Mouse (Mus musculus) adrenal gland, postnatal 10 days (tissue): ENCODE data around the gene Galnt6. TPM values are rescaled to one million over a fixed set of nuclear protein-coding genes. Genes with fewer than 3 reads are reported as not detected.

Source experiments
- DNase-seq: peaks from one replicate; pipeline ENCODE4 v3.0.0; 2021; ENCODE audit warnings: mixed read lengths
- total RNA-seq, 2 experiments: library from RNA; stranded (reverse); gene quantifications; 2 replicates each; pipeline ENCODE4 v1.2.3; 2021

Gene Galnt6
- total RNA-seq, 2 experiments from 2014 or later, result 9.6 to 9.9 TPM

GRCm38 (mm10) chr15:100754041-100754440 lies 24.9 kb upstream of the Galnt6 start:
- DNase-seq, result no peak

DNA sequence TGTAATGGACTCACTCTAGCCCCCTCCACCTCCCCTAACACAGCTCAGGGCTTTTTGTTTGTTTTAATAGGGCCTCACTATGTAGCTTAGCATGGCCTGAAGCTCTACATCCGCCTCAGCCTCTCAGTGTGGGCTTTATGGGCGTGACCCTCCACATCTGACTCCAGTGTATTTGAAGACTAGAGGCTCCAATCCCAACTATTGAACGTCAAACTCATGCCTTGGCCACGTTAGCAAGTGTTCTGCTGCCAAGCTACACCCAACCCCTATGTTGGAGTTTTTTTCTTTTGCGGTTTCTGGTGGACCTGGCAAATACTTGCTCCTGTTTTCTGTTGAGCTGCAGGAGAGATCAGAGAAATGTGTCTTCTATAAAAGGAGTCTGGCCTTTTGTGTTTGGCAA lies 23.9 kb upstream of the Galnt6 start:
- DNase-seq, result no peak

- no peak for DNase-seq
Measured at GRCm38 (mm10) chr15:100752439-100752838, 23.3 kb upstream of the Galnt6 start.

DNA sequence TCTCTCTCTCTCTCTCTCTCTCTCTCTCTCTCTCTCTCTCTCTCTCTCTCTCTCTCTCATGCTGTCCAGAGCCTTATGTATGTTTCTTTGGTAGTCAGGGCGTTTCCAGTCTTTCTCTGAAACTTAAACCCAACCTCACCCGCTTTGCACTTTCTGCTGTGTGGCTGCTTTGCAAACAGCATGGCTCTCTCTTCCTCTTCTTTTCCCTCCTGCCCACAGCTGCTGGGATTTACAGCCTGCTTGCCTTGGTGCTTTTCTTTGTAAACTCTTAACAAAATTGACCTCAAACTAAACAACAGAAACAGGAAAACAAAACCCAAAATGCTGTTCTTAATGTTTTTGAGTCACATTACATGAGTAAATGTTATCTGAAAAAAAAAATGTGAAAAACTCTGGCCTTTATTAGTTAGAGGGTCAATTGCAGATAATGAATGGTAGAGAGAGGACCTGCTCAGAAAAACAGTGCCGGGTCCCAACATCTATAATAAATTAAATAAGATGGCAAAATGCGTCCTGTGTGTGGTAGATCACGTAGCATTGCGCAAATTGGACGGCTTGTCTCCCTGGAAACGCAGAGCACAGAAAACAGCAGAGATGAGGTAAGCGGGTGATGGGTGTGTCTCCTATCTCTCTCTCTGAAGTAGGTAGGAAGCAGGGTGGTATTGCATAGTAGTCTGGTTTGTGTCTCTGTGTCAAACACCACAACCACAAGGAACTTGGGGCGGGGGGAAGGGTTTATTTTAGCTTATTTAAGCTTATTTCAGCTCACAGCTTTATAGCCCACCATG lies 20.8 kb upstream of the Galnt6 start:
- DNase-seq, result no peak

DNA sequence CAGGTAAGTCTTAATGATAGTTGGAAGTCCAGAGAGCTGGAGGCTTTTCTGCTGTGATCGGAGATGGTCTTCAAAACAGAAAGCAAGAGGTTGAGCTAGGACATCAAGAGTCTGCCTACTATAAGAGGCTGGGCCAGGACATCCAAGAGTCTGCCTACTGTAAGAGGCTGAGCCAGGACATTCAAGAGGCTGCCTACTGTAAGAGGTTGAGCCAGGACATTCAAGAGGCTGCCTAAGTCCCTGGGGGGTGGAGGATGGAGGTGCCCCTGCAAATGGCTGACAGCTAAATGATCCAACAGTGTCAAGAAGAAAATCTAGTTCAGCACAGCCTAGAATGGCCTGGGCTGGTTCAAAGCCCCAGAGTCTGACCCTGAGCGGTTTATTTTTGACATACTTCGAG lies 19.4 kb upstream of the Galnt6 start:
- DNase-seq, result no peak

DNA sequence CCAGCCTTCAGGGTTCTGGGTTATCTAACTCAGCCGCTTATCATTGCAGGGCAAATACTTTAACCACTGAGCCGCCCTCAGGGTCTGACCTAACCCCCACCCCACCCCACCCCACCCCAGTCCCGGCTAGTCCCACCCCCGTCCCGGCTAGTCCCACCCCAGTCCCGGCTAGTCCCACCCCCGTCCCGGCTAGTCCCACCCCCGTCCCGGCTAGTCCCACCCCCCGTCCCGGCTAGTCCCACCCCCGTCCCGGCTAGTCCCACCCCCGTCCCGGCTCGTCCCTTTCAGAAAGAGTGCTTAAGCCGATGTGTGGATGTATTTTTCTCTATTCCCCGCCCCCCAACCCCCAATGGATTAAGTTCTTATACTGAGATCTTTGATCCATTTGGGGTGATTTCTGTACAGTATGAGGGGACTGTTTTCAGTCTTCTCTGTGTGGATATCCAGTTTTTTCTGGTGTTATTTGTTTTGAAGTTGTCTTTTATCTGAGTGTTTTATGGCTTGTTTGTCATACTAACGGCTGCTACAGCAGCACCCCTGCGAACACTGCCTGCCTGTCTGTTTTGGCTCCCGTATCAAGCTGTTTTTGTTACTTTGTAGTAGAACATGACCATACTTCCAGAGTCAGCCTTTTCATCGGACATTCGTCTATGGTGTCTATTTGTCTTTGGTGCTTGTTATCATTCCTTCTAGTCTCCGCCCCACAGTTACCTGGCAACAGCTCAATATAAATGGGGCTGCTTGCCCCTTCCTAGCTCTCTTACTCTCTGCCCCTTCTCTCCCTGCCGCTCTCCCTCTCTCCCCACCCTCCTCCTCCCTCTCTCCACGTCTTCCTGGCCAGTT lies 18.2 kb upstream of the Galnt6 start:
- peak; percentile 38 for DNase-seq

- DNase-seq, result no peak
Measured at GRCm38 (mm10) chr15:100746478-100747120, 17.4 kb upstream of the Galnt6 start.

DNA sequence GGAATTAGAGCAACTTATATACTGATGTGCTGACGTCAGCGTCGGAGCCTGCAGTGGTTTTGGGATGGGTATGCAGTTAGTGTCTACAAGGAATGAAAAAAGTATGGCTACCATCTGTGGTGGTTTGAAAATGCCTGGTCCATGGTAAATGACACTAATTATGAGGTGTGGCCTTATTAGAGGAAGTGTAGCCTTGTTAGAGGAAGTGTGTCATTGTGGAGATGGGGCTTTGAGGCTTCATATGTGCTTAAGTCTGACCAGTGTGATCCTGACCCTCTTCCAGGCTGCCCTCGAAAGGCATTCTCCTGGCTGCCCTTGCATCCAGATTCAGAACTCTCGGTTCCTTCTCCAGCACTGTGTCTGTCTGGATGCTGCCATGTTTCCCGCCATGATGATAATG lies 14.1 kb upstream of the Galnt6 start:
- no peak for DNase-seq

DNA sequence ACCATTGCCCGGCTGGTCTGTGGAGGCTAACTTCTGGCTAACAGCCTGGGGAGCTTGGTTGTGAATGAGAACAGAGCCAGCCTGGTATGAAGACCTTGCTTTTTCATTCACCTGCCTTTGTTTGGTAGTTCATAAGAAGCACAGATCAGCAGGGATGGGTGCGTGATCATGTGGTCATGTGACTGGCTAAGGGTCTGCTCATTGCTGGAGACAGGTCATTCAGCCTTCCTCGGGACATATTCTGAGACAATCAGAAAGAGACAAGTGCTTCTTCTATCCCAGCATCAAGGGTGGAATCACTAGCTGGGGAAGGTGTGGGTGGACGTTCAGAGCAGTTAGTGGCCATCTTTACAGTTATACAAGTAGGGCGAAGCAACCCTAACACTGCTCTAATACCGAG lies 10.3 kb upstream of the Galnt6 start:
- DNase-seq, result no peak

GRCm38 (mm10) chr15:100738351-100738781 lies 9.2 kb upstream of the Galnt6 start:
- no peak for DNase-seq

- no peak for DNase-seq
Measured at GRCm38 (mm10) chr15:100737667-100738066, 8.5 kb upstream of the Galnt6 start.

DNA sequence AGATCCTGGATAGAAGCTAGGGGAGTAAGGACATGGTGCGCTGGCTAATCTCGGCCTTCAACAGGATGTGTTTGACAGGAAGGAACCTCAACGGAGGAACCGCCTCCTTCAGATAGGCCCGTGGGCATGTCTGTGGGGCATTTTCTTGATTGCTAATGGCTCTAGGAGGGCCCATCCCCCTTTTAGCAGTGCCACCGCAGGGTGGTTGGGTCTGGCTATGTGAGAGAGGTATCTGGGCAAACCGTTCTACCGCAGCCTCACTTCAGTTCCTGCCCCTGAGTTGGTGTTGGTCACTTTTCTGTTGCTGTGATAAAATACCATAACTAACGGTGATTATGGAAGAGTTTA lies 6.8 kb upstream of the Galnt6 start:
- no peak for DNase-seq

GRCm38 (mm10) chr15:100735095-100735952 lies 6.1 kb upstream of the Galnt6 start:
- peak; percentile 43 for DNase-seq

DNA sequence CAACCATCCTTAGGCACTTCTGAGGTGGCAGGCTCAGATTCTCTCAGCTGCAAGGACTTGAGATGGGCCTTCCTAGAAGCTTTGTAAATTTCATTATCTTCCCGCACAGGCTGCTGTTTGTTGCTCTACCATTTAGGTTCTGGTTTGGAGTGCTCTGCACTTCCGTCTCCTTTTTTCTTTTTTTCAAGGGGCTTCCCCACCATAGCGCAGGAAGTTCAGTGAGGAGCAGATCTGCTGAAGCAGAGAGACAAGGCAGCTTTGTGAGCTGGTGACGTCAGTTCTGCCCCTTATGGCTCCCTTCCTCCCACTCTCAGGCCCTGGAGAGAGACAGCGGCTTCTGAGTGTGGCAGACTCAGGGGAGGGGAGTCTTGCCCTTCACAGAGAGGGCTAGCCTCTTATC lies 3.4 kb upstream of the Galnt6 start:
- no peak for DNase-seq

GRCm38 (mm10) chr15:100731081-100731480 lies 1.9 kb upstream of the Galnt6 start:
- no peak for DNase-seq

GRCm38 (mm10) chr15:100728586-100728985 lies 590 bp downstream of the Galnt6 start:
- no peak for DNase-seq

DNA sequence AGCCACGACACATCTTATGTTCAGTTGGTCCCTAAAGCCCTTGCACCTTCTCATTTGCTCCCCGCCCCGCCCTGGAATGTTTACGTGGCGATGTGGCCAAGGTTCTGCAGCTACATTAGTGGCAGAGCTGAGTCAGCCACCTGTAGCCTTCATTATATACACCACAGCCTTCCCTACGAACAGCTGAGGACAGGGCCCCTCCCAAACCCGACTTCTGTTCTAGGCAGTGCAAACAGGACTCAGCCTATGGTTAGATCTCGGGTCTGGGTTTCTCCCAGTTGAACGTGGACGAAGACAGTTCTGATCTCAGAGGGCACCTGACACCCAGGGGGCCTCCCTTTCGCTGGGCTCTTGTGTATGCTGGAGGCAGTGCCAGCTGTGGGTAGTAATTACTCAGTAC lies 1.3 kb downstream of the Galnt6 start:
- no peak for DNase-seq

DNA sequence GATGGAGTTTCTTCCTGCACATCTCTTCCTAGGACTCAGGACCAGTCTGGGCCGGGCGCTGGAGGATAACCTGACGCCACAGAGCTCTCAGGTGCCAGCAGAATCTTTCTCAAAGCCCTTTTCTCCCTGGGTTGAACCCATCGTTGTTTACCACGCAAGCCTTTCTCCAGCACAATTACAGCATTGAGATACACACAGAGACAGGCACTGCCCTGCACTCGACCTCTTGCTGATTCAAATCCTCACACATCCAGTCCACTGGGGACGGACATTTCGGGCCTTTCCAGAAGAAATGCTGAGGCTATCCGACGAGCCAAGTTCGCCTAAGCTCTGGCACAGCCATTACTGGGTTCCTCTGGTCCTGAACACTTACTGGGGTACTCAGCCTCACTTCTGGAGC lies 2.5 kb downstream of the Galnt6 start:
- DNase-seq, result no peak

DNA sequence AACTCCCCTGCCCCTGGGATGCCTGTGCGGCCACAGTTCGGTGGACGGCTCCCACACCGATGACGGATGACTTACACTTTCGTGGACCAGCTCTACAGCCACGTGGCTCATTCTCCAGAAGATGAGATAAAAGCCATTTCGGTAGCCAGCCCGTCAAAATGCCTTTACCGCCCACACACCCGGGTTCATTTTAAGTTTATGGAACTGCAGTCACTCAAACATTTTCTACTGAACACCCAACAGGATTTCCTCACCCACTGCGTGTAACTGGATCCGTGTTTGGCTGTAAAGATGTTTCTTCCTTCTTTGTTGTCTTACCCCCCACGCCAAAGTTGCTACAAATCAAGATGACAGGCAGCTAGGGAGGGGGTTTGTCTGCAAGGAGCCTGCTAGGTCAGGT lies 5.7 kb downstream of the Galnt6 start:
- no peak for DNase-seq

- DNase-seq, result no peak
Measured at GRCm38 (mm10) chr15:100722564-100722963, 6.6 kb downstream of the Galnt6 start.

GRCm38 (mm10) chr15:100722026-100722425 lies 7.2 kb downstream of the Galnt6 start:
- DNase-seq, result no peak

GRCm38 (mm10) chr15:100721445-100721844 lies 7.7 kb downstream of the Galnt6 start:
- DNase-seq, result no peak
